Mouse (Mus musculus): ENCODE measurements at regions not wholly inside any gene's neighbourhood (a gene's known extent, or its start where the extent isn't known, plus 50 kb on each side); places are given as distances from the start of the nearest gene placed in this dataset.

DNA sequence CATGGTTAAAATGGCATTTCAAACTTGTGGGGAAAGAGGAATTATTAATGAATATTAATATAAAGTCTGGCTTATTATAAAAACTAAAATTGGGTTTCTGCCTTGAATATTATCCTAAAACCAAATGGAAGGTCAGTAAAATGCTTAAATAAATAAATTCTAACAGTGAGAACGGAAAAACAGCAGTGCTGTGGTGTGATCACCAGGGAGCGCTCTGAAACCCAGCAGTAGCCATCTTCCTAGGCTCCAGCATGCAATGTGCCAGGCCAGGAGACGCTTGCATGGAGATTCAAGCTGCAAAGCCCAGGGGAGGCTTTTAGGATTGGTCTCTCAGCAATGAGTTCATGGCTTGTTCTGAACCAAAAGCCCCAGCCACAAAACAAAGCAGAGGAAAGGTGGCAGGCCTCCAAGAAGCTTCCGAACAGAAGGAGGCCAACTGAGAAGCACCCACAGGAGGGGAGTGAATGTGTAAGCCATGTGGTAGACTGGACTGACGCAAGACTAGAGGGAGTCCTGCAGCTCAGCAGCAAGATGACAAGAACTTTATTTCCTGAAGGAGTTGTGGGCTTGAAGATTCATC is 52.3 kb upstream of the Bace2 start:
- peak; percentile 50 for DNase-seq (ENCODE audit: low read depth)

All from 416B (cell line).